Mouse (Mus musculus) brain, embryonic 14.5 days (tissue): ENCODE results near the gene Alox12e.

Experiments used
- CTCF ChIP-seq: fragments of 200-500 bp; IDR thresholded peaks from 2 replicates; pipeline ENCODE4 v1.5.1; 2012; ENCODE audit warnings: inconsistent platforms, mild to moderate bottlenecking, moderate library complexity, borderline replicate concordance; ENCODE audit not compliant: insufficient read depth, insufficient read length; ENCODE audit errors: extremely low read depth
- POLR2A ChIP-seq: fragments of 200-500 bp; IDR thresholded peaks from 2 replicates; pipeline ENCODE4 v1.6.1; 2012; ENCODE audit warnings: mild to moderate bottlenecking, inconsistent platforms, borderline replicate concordance; ENCODE audit not compliant: poor library complexity, insufficient read depth, insufficient read length, severe bottlenecking; ENCODE audit errors: extremely low read depth

DNA sequence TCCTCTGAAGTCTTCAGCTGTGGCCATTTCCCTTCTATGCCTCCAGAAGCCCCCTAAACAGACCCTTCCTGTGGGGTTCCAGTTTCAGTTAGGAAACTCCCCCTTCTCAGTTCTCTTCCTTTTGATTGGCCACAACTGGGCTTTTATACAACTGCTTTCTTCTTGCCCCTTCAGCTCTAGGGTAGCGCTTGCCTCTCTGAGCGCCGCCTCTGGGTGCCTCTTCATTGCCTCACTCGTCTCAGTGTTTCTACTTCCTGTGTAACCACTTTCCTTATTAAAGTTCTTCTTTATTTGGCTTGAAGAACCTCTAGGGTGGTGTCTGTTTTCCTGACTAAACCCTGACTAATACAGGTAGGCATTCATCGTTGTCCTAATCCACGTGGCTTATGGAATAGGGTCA, 31.2 kb downstream of the Alox12e start:
- TF ChIP-seq CTCF, result no peak
- no peak for TF ChIP-seq POLR2A
